Mouse (Mus musculus) T-helper 17 cell (primary cell): ENCODE results near the gene Gne.

Experiments used
- in situ Hi-C, 2 experiments: fragments of 300-600 bp; cut with MboI, MseI; formaldehyde crosslinking; loops; 1 replicate in 1 of 2; 2 replicates in 1 of 2; pipeline ENCODE4 v1.15.1; 2025; ENCODE audit warnings: high pct_unique_total_duplicates in 2 of 2

The Gne gene

DNA sequence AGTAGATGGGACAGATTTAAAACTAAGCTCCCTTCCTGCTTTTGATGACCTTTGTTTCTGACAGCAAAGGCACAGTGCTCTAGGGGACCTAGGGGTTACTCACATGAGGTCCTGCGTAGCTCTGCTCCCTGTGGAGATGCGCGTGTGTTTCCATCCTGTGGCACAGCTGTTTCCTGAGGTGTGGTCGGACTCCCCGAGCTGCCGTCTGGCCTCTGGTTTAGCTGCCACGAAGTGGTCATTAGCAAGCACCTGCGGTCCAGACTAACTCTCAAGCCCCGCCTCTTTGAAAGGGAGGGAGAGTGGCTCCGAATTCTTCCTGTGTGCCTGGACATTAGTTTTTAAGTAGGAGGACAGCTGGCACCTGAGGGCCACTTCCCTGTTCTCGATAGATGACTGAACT is at the start of gene Gne:
Gene Gne, minus strand, starts transcription at position 233 of the 400 bp plus-strand sequence.
- in situ Hi-C loops: no loop called here

GRCm38 (mm10) chr4:44126805-44127204 is 42.8 kb upstream of the Gne start:
- in situ Hi-C loops: no loop called here

- in situ Hi-C loops: loop anchor here in 1 of 2 experiments (5.0 kb wide), 2 partner anchors 38 to 47 kb away; no protein-coding TSS in a partner anchor
Observed at GRCm38 (mm10) chr4:44119410-44120201, 35.6 kb upstream of the Gne start.

GRCm38 (mm10) chr4:44115046-44115445 is 31.1 kb upstream of the Gne start:
- in situ Hi-C loops: loop anchor here in 1 of 2 experiments (5.0 kb wide), 1 partner anchor 43 kb away; no protein-coding TSS in a partner anchor

- in situ Hi-C loops: no loop called here
Observed at GRCm38 (mm10) chr4:44113393-44114138, 29.6 kb upstream of the Gne start.

- in situ Hi-C loops: no loop called here
Observed at GRCm38 (mm10) chr4:44112741-44113140, 28.8 kb upstream of the Gne start.

DNA sequence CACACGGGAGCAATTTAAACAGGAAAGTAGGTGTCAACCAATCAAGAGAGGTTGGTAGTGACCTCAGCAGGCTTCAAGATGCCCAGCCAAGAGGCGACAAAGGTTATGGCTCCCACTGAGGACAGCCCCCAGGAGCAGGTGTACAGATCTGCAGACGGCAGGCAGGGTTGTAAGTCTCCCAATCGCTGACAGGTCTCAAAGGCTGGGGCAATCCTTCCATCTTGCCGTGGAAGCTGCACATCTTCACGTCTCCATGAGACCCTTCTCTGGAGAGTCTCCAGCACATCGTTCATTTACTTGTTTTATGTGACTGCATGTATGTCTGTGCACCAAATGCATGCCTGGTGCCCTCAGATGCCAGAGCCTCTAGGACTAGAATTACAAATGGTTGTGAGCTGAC is 26.8 kb upstream of the Gne start:
- in situ Hi-C loops: no loop called here

GRCm38 (mm10) chr4:44108297-44108696 is 24.3 kb upstream of the Gne start:
- in situ Hi-C loops: no loop called here

- in situ Hi-C loops: no loop called here
Observed at GRCm38 (mm10) chr4:44107339-44107738, 23.4 kb upstream of the Gne start.

- in situ Hi-C loops: no loop called here
Observed at GRCm38 (mm10) chr4:44106297-44106821, 22.4 kb upstream of the Gne start.

DNA sequence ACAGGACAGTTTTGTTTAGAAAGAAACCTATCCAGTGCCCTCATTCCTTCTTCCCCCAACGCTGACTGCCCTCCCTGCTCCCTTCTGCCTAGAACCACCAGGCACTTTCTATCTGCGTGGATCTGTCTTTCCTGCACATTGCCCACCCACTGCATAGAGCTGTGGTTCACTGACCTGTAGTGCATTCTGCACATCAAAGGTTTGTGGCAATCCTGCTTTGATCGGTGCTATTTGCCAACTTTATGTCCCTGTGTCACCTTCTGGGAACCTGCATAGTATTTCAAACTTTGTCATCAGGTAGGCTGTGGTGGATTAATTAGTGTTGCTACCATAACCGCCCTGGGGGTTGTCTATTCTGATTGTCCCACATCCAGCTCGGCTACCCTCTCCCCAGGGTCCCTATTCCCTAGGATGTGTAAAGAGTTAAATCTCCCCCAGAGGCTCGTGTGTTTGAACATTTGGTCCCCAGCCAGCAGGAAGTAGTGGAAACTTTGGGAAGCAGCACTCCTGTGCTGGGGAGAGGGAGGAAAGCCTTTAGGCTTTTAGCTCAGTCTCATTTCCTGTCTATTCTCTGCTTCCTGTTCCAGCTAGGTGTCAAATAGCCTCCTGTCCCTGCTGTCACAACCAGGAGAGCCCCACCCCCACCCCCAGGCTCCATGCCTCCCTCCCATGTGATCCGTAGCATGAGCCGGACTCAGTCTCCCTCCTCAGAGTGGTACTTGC is 20.4 kb upstream of the Gne start:
- in situ Hi-C loops: no loop called here

- in situ Hi-C loops: no loop called here
Observed at GRCm38 (mm10) chr4:44103620-44104019, 19.6 kb upstream of the Gne start.

DNA sequence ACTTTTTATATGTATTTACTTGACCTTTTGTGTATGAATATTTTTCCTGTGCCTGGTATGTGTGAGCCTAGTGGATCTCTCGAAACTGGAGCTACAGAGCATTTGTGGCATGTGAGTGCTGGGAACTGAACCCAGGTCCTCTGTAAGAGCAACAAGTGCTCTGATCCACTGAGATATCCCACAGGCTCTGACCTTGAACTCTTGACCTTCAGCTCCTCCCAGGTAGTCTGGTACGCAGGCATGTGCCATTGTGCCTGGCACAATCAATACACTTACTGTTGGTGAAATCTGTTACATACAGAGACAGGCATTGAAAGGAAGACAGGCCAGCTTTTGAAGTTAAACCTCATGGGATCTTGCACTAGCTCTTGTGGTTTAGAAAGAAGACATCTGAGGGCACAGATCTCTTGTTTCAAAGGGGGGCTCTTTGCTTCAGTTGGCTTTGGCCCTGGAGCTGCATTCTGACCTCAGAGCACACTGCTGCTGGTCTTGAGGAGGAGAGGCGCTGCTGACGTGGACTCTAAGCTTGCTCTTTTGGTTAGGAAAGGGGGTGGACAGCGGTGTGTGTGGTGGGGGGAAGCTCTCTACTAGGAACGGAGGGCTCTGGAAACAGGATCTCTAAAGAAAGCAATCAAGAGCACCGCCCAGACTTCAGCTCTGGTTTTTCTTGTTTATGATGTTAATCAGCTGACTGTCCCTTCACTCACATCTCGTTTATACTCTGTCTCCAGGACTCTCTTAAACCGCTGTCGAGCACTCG is 13.8 kb upstream of the Gne start:
- in situ Hi-C loops: no loop called here

DNA sequence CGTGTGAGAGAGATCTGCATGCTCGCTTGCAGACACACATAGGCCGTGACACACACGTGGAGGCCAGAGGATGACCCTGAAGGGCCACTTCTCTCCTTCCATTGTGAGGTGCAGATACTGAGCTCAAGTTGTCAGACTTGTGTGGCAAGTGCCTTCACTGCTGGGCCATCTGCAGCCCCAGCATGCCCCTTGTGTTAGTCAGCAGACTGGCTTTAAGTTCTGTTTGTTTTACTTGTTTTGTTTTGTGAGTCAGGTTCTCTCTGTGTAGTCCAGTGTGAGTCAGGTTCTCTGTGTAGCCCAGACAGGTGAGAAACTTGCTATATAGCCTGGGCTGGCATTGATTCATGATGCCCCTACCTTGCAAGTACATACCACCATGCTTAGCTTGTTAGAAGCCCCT is 10.5 kb upstream of the Gne start:
- in situ Hi-C loops: no loop called here

- in situ Hi-C loops: no loop called here
Observed at GRCm38 (mm10) chr4:44092359-44092758, 8.4 kb upstream of the Gne start.

DNA sequence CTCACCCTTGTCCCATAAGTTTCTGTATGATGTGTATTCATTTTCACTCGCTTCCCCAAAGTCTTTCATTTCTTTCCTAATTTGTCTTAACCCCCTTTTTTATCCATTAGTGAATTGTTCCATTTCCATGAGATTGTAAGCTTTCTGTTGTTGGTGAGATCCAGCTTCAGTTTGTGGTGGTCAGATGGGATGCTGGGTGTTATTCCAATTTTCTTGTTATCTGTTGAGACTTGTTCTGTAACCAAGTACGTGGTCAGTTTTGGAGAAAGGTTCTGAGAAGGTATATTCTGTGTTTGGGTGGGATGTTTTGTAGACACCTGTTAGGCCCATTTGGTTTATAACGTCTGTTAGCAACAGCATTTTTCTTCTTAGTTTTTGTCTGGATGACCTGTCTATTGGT is 1.6 kb upstream of the Gne start:
- in situ Hi-C loops: no loop called here

DNA sequence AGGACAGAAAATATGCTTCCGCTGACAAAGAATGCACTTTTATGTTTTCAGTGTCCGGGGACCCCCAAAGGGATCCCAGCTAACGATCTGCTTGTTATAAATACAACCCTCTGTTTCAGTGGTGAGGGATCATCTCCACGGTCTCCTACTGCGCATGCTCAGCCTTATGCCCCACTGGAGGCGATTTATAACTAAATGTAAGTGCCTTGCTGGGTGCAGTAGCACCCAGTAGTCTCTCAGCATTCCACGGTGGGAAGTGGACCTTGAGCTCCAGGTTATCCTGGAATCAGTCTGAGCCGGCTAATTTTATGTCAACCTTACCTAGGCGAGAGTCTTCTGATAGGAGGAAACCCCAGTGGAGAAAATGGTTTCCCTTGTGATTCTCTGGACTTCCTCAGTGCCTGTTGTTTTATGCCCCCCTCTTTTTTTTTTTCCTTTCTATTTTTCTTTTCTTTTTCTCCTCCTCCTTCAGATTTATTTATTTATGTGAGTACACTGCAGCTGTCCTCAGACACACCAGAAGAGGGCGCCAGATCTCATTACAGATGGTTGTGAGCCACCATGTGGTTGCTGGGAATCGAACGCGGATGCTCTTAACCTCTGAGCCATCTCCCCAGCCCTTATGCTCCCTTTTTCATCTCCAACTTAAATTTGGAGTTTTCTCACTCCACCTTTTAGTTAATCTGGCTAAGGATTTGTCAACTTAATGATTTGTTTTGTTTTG is 787 bp upstream of the Gne start:
- in situ Hi-C loops: no loop called here

DNA sequence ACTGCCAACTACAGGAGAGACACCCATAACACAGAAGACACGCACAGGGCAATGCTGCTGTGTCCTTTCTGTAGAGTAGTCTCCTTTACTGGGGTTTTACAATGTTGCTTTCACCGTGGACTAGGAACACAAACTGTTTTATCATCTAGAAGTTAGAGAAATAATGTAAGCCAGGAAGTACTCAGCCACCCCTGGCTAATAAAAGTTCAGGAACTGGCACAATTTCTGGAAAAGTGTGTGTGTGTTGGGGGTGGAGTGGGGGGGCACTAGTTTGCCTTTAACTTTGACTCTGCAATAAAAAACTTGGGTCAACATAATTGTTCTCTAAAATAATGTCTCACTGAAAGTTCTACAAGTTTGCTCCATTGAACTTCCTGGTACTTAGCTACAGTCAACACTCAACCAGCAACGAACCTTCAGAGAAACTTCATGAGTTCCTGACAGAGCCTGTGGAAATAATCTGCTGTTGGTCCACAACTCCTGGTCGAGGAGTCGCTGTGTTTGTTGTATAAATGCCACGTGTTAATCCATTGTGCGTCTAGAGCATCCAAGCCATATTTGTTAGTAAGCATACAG is 5.5 kb downstream of the Gne start:
- in situ Hi-C loops: no loop called here

GRCm38 (mm10) chr4:44074422-44074821 is 9.6 kb downstream of the Gne start:
- in situ Hi-C loops: loop anchor here in 1 of 2 experiments (5.0 kb wide), 1 partner anchor 43 kb away; no protein-coding TSS in a partner anchor

- in situ Hi-C loops: loop anchor here in 1 of 2 experiments (5.0 kb wide), 1 partner anchor 44 kb away; no protein-coding TSS in a partner anchor
Observed at GRCm38 (mm10) chr4:44073799-44074198, 10.2 kb downstream of the Gne start.
